Mouse (Mus musculus) right cerebral cortex, adult 2 months (tissue): ENCODE data around the gene Hoxb8.

Experiments used
- DNase-seq, 2 experiments: peaks; one replicate each; pipeline ENCODE4 v3.0.0; 2021 to 2022; ENCODE audit warnings: low spot score in 2 of 2

Hoxb8 gene

GRCm38 (mm10) chr11:96268031-96268745 is 13.5 kb upstream of the Hoxb8 start:
- no peak for DNase-seq

- DNase-seq, result no peak
Measured at GRCm38 (mm10) chr11:96269869-96270268, 11.8 kb upstream of the Hoxb8 start.

- DNase-seq, result no peak
Measured at GRCm38 (mm10) chr11:96270996-96271540, 10.6 kb upstream of the Hoxb8 start, which contains the start of gene Hoxb9. Hoxb9 (plus strand) TSS chr11:96271457.

- DNase-seq, result no peak
Measured at GRCm38 (mm10) chr11:96271541-96272011, 10.1 kb upstream of the Hoxb8 start.

GRCm38 (mm10) chr11:96272024-96272921 is 9.4 kb upstream of the Hoxb8 start:
- DNase-seq, result no peak

- DNase-seq, result no peak
Measured at GRCm38 (mm10) chr11:96274428-96274827, 7.3 kb upstream of the Hoxb8 start.

GRCm38 (mm10) chr11:96275896-96276295 is 5.8 kb upstream of the Hoxb8 start:
- DNase-seq, result no peak

GRCm38 (mm10) chr11:96277151-96278044 is 4.3 kb upstream of the Hoxb8 start:
- no peak for DNase-seq

GRCm38 (mm10) chr11:96278324-96278723 is 3.4 kb upstream of the Hoxb8 start:
- DNase-seq, result no peak

GRCm38 (mm10) chr11:96278773-96279172 is 2.9 kb upstream of the Hoxb8 start:
- peak; percentile 82 to 90 for DNase-seq

GRCm38 (mm10) chr11:96279421-96280233 is 2.1 kb upstream of the Hoxb8 start:
- no peak for DNase-seq

- DNase-seq, result no peak
Measured at GRCm38 (mm10) chr11:96280399-96281378, 1.0 kb upstream of the Hoxb8 start.

- DNase-seq, result no peak
Measured at GRCm38 (mm10) chr11:96281396-96281795, 309 bp upstream of the Hoxb8 start.

GRCm38 (mm10) chr11:96282795-96283430 is 1.2 kb downstream of the Hoxb8 start:
- DNase-seq, result no peak

- no peak for DNase-seq
Measured at GRCm38 (mm10) chr11:96284041-96284749, 2.5 kb downstream of the Hoxb8 start.

- no peak for DNase-seq
Measured at GRCm38 (mm10) chr11:96284774-96285734, 3.3 kb downstream of the Hoxb8 start.
